Mouse (Mus musculus) adrenal gland, postnatal 25 days (tissue): ENCODE data around the gene Pmvk. TPM values are rescaled to one million over a fixed set of nuclear protein-coding genes. Genes with fewer than 3 reads are reported as not detected.

Source experiments
- total RNA-seq: library from RNA; stranded (reverse); gene quantifications from 2 replicates; pipeline ENCODE4 v1.2.3, GENCODE M21; 2021

The Pmvk gene
- total RNA-seq, 1 experiment from 2014 or later: 31.7 TPM

Other genes starting within 250 kb of the Pmvk start
- gene Thbs3, start 239.4 kb upstream of the Pmvk start, total RNA-seq: 6.1 and 8.7 TPM in 2 replicates
- 143 and 154 TPM in 2 replicates for gene Mtx1, start 227.5 kb upstream of the Pmvk start, total RNA-seq
- not detected in 2 replicates for gene Muc1, start 225.5 kb upstream of the Pmvk start, total RNA-seq
- 126 and 127 TPM in 2 replicates for gene Krtcap2, start 208.6 kb upstream of the Pmvk start, total RNA-seq
- gene Trim46, start 208.2 kb upstream of the Pmvk start, total RNA-seq: 2.6 and 3.2 TPM in 2 replicates
- gene Dpm3, start 195.2 kb upstream of the Pmvk start, total RNA-seq: 106 and 137 TPM in 2 replicates
- gene Slc50a1, start 184.0 kb upstream of the Pmvk start, total RNA-seq: 44.7 and 51.4 TPM in 2 replicates
- 11.6 and 17.2 TPM in 2 replicates for gene Efna1, start 173.4 kb upstream of the Pmvk start, total RNA-seq
- gene Efna3, start 131.6 kb upstream of the Pmvk start, total RNA-seq: 0.27 TPM in 1 of 2 replicates, not detected in the other
- gene Efna4, start 116.5 kb upstream of the Pmvk start, total RNA-seq: 1.7 TPM in 1 of 2 replicates, not detected in the other
- gene Adam15, start 104.5 kb upstream of the Pmvk start, total RNA-seq: 50.4 and 65.1 TPM in 2 replicates
- 0.38 and 0.76 TPM in 2 replicates for gene Dcst2, start 92.6 kb upstream of the Pmvk start, total RNA-seq
- gene Dcst1, start 89.3 kb upstream of the Pmvk start, total RNA-seq: 0.55 TPM in 1 of 2 replicates, not detected in the other
- gene Zbtb7b, start 59.8 kb upstream of the Pmvk start, total RNA-seq: 98.2 and 110 TPM in 2 replicates
- 3.1 TPM in 1 of 2 replicates, not detected in the other for gene Lenep, start 51.7 kb upstream of the Pmvk start, total RNA-seq
- 34.7 and 35.4 TPM in 2 replicates for gene Flad1, start 42.7 kb upstream of the Pmvk start, total RNA-seq
- 24.8 and 26.2 TPM in 2 replicates for gene Cks1b, start 36.2 kb upstream of the Pmvk start, total RNA-seq
- 74.4 and 101 TPM in 2 replicates for gene Shc1, start 36.1 kb upstream of the Pmvk start, total RNA-seq
- gene Pygo2, start 24.3 kb upstream of the Pmvk start, total RNA-seq: 38.6 and 46.8 TPM in 2 replicates
- 37.9 and 51.1 TPM in 2 replicates for gene Pbxip1, start 17.8 kb upstream of the Pmvk start, total RNA-seq
- 4.1 and 5.5 TPM in 2 replicates for gene Kcnn3, start 65.6 kb downstream of the Pmvk start, total RNA-seq